ENCODE assay signal across 8 mouse cellular contexts in the genomic region with DNA sequence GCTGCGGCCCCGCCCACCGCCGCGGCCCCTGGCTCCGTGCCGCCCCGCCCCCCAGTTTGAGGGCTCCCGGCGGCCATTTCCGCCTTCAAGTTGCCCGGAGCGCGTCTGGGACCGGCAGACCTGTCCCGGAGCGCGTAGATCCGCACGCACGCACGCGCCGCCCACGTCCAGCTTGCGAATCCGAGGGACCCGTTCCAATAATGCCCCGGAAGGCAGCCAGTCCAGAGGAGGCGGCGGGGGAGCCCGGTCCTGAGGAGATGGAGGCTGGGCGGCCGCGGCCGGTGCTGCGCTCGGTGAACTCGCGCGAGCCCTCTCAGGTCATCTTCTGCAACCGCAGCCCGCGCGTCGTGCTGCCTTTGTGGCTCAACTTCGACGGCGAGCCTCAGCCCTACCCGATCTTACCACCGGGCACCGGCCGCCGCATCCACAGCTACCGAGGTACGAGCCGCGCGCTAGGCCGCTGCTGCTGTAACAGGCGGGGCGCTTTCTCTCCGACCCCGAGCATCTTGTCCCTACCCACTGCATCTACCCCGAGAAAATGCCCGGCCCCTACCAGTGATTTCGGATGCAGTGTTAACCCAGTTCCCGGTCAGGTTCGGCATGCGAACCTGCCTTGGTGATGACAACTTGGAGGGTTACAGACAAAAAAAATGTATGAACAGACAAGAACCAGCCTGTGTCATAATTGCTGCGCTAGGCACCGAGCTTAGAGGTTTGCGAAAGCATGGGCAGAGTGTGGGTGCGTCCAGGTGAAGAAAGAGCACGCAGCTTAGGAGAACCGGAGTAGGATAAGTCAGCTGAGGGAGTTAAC. TPM values are rescaled to one million over a fixed set of nuclear protein-coding genes. Genes with fewer than 3 reads are reported as not detected.
DNase-seq lines count a peak whose midpoint lies in the region; ATAC-seq and TF ChIP-seq lines count a peak whose summit lies in the region.

A gene (plus strand): TSS at position 19 of the 811 bp plus-strand sequence.

- H3K4me1 ChIP-seq in forebrain, embryonic 10.5 days, result peaks cover 22% of the 10 kb centered on the region
- H3K4me1 ChIP-seq in heart, embryonic 14.5 days (ENCODE audit: control insufficient read depth in 2 of 2, insufficient read depth in 2 of 2, low read length in 2 of 2), result peaks cover 2 to 12% of the 10 kb centered on the region in 2 experiments; a peak in 3 of 4 replicates
- peaks cover 29% of the 10 kb centered on the region for H3K4me1 ChIP-seq in liver, embryonic 15.5 days (replicated peaks)
- H3K4me1 ChIP-seq in neural tube, embryonic 12.5 days, result peaks cover 15% of the 10 kb centered on the region
- H3K4me1 ChIP-seq in stomach, postnatal 0 days (replicated peaks; ENCODE audit: control insufficient read depth, insufficient read depth), result no peaks in the 10 kb centered on the region; the same call in 1 of the 2 replicates

- WGBS in forebrain, embryonic 10.5 days, result 1% methylated on average over 76 of the region's 76 CpGs
- under 1% methylated on average over 76 of the region's 76 CpGs for WGBS in heart, embryonic 14.5 days
- WGBS in liver, embryonic 15.5 days (ENCODE audit: insufficient replicate concordance), result under 1% methylated on average over 76 of the region's 76 CpGs
- WGBS in neural tube, embryonic 12.5 days, result under 1% methylated on average over 75 of the region's 76 CpGs
- WGBS in stomach, postnatal 0 days, result under 1% methylated on average over 68 of the region's 76 CpGs

- peak within 1 kb of the TSS; percentile 79 for H3K4me3 ChIP-seq in forebrain, embryonic 10.5 days
- peak within 1 kb of the TSS; percentile 80 to 83 for H3K4me3 ChIP-seq in heart, embryonic 14.5 days (ENCODE audit: control insufficient read depth in 1 of 2, insufficient read depth in 1 of 2, low read depth in 1 of 2, low read length in 2 of 2)
- H3K4me3 ChIP-seq in liver, embryonic 15.5 days (replicated peaks), result peak within 1 kb of the TSS; percentile 83
- H3K4me3 ChIP-seq in neural tube, embryonic 12.5 days, result peak within 1 kb of the TSS; percentile 71
- peak within 1 kb of the TSS; percentile 68 for H3K4me3 ChIP-seq in stomach, postnatal 0 days (ENCODE audit: low read depth, low read length)

- H3K27me3 ChIP-seq in forebrain, embryonic 10.5 days (ENCODE audit: poor library complexity, severe bottlenecking), result no peaks in the 10 kb centered on the region
- no peaks in the 10 kb centered on the region for H3K27me3 ChIP-seq in heart, embryonic 14.5 days (ENCODE audit: control insufficient read depth, insufficient read depth, low read length)
- no peaks in the 10 kb centered on the region for H3K27me3 ChIP-seq in liver, embryonic 15.5 days
- H3K27me3 ChIP-seq in neural tube, embryonic 12.5 days (replicated peaks), result no peaks in the 10 kb centered on the region
- no peaks in the 10 kb centered on the region for H3K27me3 ChIP-seq in stomach, postnatal 0 days (ENCODE audit: control insufficient read depth, insufficient read depth, low read length)

- H3K4me2 ChIP-seq in heart, embryonic 14.5 days (ENCODE audit: low read length), result peak within 1 kb of the TSS; percentile 91
- H3K4me2 ChIP-seq in liver, embryonic 15.5 days, result peak within 1 kb of the TSS; percentile 94
- H3K4me2 ChIP-seq in neural tube, embryonic 12.5 days (replicated peaks), result peak within 1 kb of the TSS; percentile 78
- peak within 1 kb of the TSS; percentile 77 for H3K4me2 ChIP-seq in stomach, postnatal 0 days (replicated peaks; ENCODE audit: low read depth)

- TF ChIP-seq EP300 in stomach, postnatal 0 days (optimal IDR thresholded peaks at IDR 0.05), result no peak

- ATAC-seq in heart, embryonic 14.5 days (ENCODE audit: insufficient number of reproducible peaks, insufficient read depth, low FRiP score, low read depth), result peak; percentile 89
- peak; percentile 89 for ATAC-seq in liver, embryonic 15.5 days (ENCODE audit: insufficient read depth)
- ATAC-seq in neural tube, embryonic 12.5 days (ENCODE audit: low FRiP score, low read depth), result peak; percentile 83
- peak; percentile 91 for ATAC-seq in stomach, postnatal 0 days (ENCODE audit: low FRiP score, low TSS enrichment)

- H3K36me3 ChIP-seq in forebrain, embryonic 10.5 days (replicated peaks), result peaks cover 33% of the 10 kb centered on the region
- H3K36me3 ChIP-seq in heart, embryonic 14.5 days (ENCODE audit: control insufficient read depth, insufficient read depth, low read length), result peaks cover 28% of the 10 kb centered on the region
- peaks cover 13% of the 10 kb centered on the region for H3K36me3 ChIP-seq in liver, embryonic 15.5 days (replicated peaks)
- H3K36me3 ChIP-seq in neural tube, embryonic 12.5 days, result peaks cover 17% of the 10 kb centered on the region
- peaks cover 3% of the 10 kb centered on the region; the same call in 1 of the 2 replicates for H3K36me3 ChIP-seq in stomach, postnatal 0 days (ENCODE audit: control insufficient read depth, insufficient read depth, low read length)

- peak within 1 kb of the TSS; percentile 94 for H3K27ac ChIP-seq in forebrain, embryonic 10.5 days
- peak within 1 kb of the TSS; percentile 77 to 91 for H3K27ac ChIP-seq in heart, embryonic 14.5 days (replicated peaks in 1 of 2; ENCODE audit: control insufficient read depth in 1 of 2, insufficient read depth in 1 of 2, low read depth in 2 of 2, low read length in 2 of 2)
- H3K27ac ChIP-seq in liver, embryonic 15.5 days (replicated peaks), result peak within 1 kb of the TSS; percentile 85
- peak within 1 kb of the TSS; percentile 44 for H3K27ac ChIP-seq in neural tube, embryonic 12.5 days
- peak within 1 kb of the TSS; percentile 94 for H3K27ac ChIP-seq in stomach, postnatal 0 days (replicated peaks)

- H3K9ac ChIP-seq in heart, embryonic 14.5 days (ENCODE audit: low read length), result peak within 1 kb of the TSS; percentile 88
- peak within 1 kb of the TSS; percentile 84 for H3K9ac ChIP-seq in liver, embryonic 15.5 days
- peak within 1 kb of the TSS; percentile 74 for H3K9ac ChIP-seq in neural tube, embryonic 12.5 days
- peak within 1 kb of the TSS; percentile 79 for H3K9ac ChIP-seq in stomach, postnatal 0 days (ENCODE audit: low read length)

- peak; percentile 36; the same call in 1 of the 2 replicates for TF ChIP-seq CTCF in stomach, postnatal 0 days (IDR thresholded peaks at IDR 0.05; ENCODE audit: low read depth)

- H3K9me3 ChIP-seq in forebrain, embryonic 10.5 days, result no peaks in the 10 kb centered on the region; the same call in 1 of the 2 replicates
- no peaks in the 10 kb centered on the region for H3K9me3 ChIP-seq in heart, embryonic 14.5 days (ENCODE audit: control insufficient read depth, low read length)
- no peaks in the 10 kb centered on the region for H3K9me3 ChIP-seq in liver, embryonic 15.5 days (replicated peaks)
- H3K9me3 ChIP-seq in neural tube, embryonic 12.5 days, result no peaks in the 10 kb centered on the region
- H3K9me3 ChIP-seq in stomach, postnatal 0 days (ENCODE audit: control insufficient read depth, low read length), result no peaks in the 10 kb centered on the region

- DNase-seq in CD4-positive, CD25-positive, alpha-beta regulatory T cell, adult 2 months (ENCODE audit: low read depth, low spot score), result peak; percentile 89
- peak; percentile 66 for DNase-seq in c-Kit-negative CD71-positive TER-119-positive erythroid progenitor cells, embryonic 14.5 days (ENCODE audit: low read depth, low spot score)
- DNase-seq in forebrain, embryonic 10.5 days (ENCODE audit: extremely low spot score, low spot score), result peak; percentile 83
- peak; percentile 94 for DNase-seq in kidney, postnatal 14 days
- DNase-seq in stomach, postnatal 0 days (ENCODE audit: low spot score), result peak; percentile 90

RNA-seq across cellular contexts. Expression of the gene that starts here (rescaled TPM):
- 41.4 and 42.4 TPM in 2 replicates for polyA plus RNA-seq in forebrain, embryonic 10.5 days (2016; fragmentation: Nextera tagmentation; extraction: Ambion mirVana)
- polyA plus RNA-seq in heart, embryonic 14.5 days (2014; fragmentation: Nextera tagmentation; extraction: Ambion mirVana), result 34.5 and 36.6 TPM in 2 replicates
- polyA plus RNA-seq in liver, embryonic 15.5 days (2015; fragmentation: Nextera tagmentation; extraction: Ambion mirVana), result 8.7 and 10.8 TPM in 2 replicates
- polyA plus RNA-seq in neural tube, embryonic 12.5 days (2016; fragmentation: Nextera tagmentation; extraction: Ambion mirVana), result 64.8 and 65.3 TPM in 2 replicates
- polyA plus RNA-seq in stomach, postnatal 0 days (2015; fragmentation: Nextera tagmentation; extraction: Ambion mirVana), result 23.4 and 24.3 TPM in 2 replicates

Comparison
In these comparisons a context has a peak if more than half of its experiments do, and no peak if none do; other contexts are left out.
1. Peak in every context shown above with its lines: DNase-seq, ATAC-seq, H3K4me3 ChIP-seq and H3K27ac ChIP-seq.
2. H3K27ac ChIP-seq: peak in every context shown above with its lines; median percentile 94 in forebrain, embryonic 10.5 days; 94 in stomach, postnatal 0 days; 85 in liver, embryonic 15.5 days; 84 in heart, embryonic 14.5 days; 44 in neural tube, embryonic 12.5 days.